Mouse (Mus musculus) NIH3T3 (cell line): ENCODE results near the gene Scoc.

ENCODE experiments used
- DNase-seq: peaks from one replicate; pipeline ENCODE4 v3.0.0-alpha.2; 2012; ENCODE audit warnings: low read depth

Gene Scoc

DNA sequence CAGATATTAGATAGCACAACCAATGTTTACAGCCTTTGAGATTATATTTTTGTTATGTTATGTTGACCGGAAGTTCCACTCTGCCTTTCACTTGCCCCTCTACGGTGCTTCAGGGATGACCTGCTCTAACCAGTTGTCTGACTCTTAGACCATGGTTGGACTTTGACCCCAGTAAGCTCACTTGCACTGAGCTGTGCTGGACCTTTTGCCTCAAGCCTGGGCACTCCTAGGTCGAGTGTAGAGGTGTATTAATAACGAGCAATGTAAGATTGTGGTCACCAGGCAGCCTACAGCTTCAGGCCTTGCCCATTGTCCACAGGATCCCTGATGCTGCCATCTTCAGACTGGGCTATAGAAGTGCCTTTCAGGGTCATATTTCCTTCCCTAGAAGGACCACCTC is 60.5 kb downstream of the Scoc start:
- no peak for DNase-seq

GRCm38 (mm10) chr8:83396680-83397079 is 61.5 kb downstream of the Scoc start:
- no peak for DNase-seq

GRCm38 (mm10) chr8:83394325-83394724 is 63.9 kb downstream of the Scoc start:
- DNase-seq = no peak

- DNase-seq = no peak
These were observed 65.7 kb downstream of the Scoc start for GRCm38 (mm10) chr8:83392521-83392920.

GRCm38 (mm10) chr8:83390006-83390701 is 68.0 kb downstream of the Scoc start:
- no peak for DNase-seq

DNA sequence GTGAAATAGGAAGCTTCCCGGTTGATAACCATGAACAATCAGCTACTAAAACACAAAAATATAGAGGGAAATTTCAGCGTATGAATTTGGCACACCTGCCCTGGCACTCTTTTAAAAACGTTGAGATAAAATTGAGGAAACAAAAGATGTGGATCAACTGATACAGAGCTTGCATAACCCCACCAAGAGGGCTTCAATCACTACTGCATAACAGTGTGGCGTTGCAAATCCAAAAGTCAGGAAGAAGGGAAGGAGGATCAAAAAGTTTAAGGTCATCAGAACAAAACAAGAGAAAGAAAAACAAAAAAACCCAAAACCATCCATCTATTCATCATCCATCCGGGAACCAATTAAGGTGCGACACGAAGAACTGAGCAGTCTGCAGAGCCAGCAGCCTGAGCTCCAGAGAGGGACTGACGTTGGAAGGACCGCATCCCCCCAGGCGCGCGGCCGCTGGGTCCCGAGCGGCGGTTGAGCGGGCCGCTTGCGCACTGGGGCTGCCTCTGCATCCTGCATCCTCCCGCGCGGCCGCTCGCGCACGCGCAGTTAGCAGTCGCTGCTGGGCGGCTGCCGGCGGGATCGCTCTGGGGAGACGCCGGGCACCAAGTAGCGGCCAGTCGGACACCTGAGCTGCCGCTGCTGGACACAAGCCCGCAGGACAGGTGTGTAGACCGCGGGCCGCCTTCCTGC is 68.7 kb downstream of the Scoc start, which contains the start of gene Clgn:
Gene Clgn (plus strand): TSS at position 552 of the 690 bp plus-strand sequence.
- DNase-seq = no peak

GRCm38 (mm10) chr8:83382850-83383249 is 75.3 kb downstream of the Scoc start:
- no peak for DNase-seq

- DNase-seq = no peak
These were observed 77.2 kb downstream of the Scoc start for GRCm38 (mm10) chr8:83381016-83381415.

DNA sequence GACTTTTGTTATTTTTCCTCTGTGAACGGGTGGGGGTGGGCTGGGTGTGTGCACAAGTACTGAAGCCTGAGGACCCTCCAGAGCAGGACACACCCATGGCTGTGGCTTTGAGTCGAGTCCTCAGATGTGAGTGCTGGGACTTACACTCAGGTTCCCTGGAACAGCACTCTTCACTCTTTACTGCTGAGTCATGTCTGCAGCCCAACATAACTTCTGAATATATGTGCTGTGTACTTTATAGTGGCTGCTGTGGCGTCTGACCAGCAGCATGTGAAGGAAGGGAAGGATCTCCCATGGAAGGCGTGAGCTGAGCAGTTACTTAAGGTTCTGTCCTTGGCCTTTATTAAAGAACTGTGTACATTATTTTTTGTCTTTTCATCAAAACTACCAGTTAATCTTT is 78.0 kb downstream of the Scoc start:
- peak; percentile 37 for DNase-seq
